In the genomic region with DNA sequence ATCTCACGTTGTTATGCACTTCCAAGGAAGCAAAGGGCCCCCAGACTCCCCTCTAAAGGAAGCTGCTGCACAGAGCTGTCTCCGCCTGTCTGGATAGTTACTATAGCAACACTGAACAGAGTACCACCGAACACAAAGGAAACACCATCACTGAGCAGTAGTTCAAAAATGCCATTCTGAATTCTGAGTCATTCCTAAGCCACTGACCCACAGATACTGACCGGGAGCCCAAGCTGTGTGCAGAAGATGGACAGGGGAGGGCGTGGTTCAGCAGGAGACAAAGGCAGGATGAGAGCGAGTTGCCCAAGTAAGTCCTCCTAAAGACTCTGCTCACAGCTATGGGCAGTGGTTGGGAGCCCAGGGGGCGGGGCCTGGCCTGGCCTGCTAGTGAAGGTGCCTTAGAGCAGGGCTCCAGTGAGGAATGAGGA, we compare ENCODE assay signal across 9 mouse cellular contexts. TPM values are rescaled to one million over a fixed set of nuclear protein-coding genes. Genes with fewer than 3 reads are reported as not detected.
DNase-seq lines count a peak whose midpoint lies in the region; ATAC-seq and TF ChIP-seq lines count a peak whose summit lies in the region.
"Had no signal": no experiment of that assay in that cellular context is flagged by ENCODE, and none has a peak within 500 bp of the region (broad histone marks: within the 10 kb centered on the region; RNA-seq: fewer than 3 reads in every experiment).

No protein-coding gene starts in this region.

- H3K9ac ChIP-seq in forebrain, embryonic 16.5 days (replicated peaks; ENCODE audit: low read depth, low read length): peak overlapping the region; percentile 47

- no peaks in the 10 kb centered on the region for H3K27me3 ChIP-seq in cerebellum, adult 2 months (ENCODE audit: control insufficient read depth, insufficient read depth, low read length)
- no peaks in the 10 kb centered on the region for H3K27me3 ChIP-seq in forebrain, embryonic 16.5 days (replicated peaks; ENCODE audit: control insufficient read depth, insufficient read depth, low read length)
- H3K27me3 ChIP-seq in thymus, adult 2 months (ENCODE audit: control insufficient read depth, insufficient read depth, low read length): no peaks in the 10 kb centered on the region

- no peaks in the 10 kb centered on the region for H3K9me3 ChIP-seq in forebrain, embryonic 16.5 days (ENCODE audit: control insufficient read depth, low read length)

- H3K36me3 ChIP-seq in forebrain, embryonic 16.5 days (ENCODE audit: control insufficient read depth, insufficient read depth): no peaks in the 10 kb centered on the region
- H3K36me3 ChIP-seq in thymus, adult 2 months (ENCODE audit: control insufficient read depth, insufficient read depth, low read length): no peaks in the 10 kb centered on the region

- no peak for TF ChIP-seq CTCF in cerebellum, adult 2 months (IDR thresholded peaks at IDR 0.05; ENCODE audit: borderline replicate concordance, insufficient read depth, low read depth, low read length)
- TF ChIP-seq CTCF in thymus, adult 2 months (IDR thresholded peaks at IDR 0.05; ENCODE audit: borderline replicate concordance, control insufficient read depth, extremely low read depth, insufficient read depth, low read length, poor library complexity): no peak

- no peak overlapping the region for H3K4me3 ChIP-seq in cerebellum, adult 2 months (replicated peaks; ENCODE audit: insufficient read depth, low read depth, low read length)
- H3K4me3 ChIP-seq in forebrain, embryonic 16.5 days (replicated peaks; ENCODE audit: low read length): 0 out of 2 replicates have a peak overlapping the region, but pooled peaks have one; percentile 10
- no peak overlapping the region for H3K4me3 ChIP-seq in thymus, adult 2 months (ENCODE audit: control insufficient read depth, insufficient read depth, low read length)

- peak; percentile 92 for ATAC-seq in forebrain, embryonic 16.5 days
- no peak for ATAC-seq in erythroblast, adult 5-6 weeks (replicated peaks; ENCODE audit: low FRiP score, poor library complexity, severe bottlenecking)

- TF ChIP-seq POLR2A in cerebellum, adult 2 months (IDR thresholded peaks at IDR 0.05; ENCODE audit: borderline replicate concordance, insufficient read depth, low read length): no peak
- TF ChIP-seq POLR2A in thymus, adult 2 months (IDR thresholded peaks at IDR 0.05; ENCODE audit: control insufficient read depth, extremely low read depth, insufficient read depth, low read length, poor library complexity): no peak

- H3K27ac ChIP-seq in cerebellum, adult 2 months (ENCODE audit: insufficient read depth, low read length): no peak overlapping the region
- peak overlapping the region; percentile 91 for H3K27ac ChIP-seq in forebrain, embryonic 16.5 days (ENCODE audit: low read length)
- H3K27ac ChIP-seq in thymus, adult 2 months (ENCODE audit: control insufficient read depth, insufficient read depth, low read length): no peak overlapping the region

- 44% methylated on average over 7 of the region's 7 CpGs for WGBS in cerebellum, adult 2 months
- WGBS in forebrain, embryonic 16.5 days: 4% methylated on average over 7 of the region's 7 CpGs
- 44% methylated on average over 7 of the region's 7 CpGs for WGBS in thymus, adult 2 months

- DNase-seq in cerebellum, postnatal 25 days: peak; percentile 40 to 55
- DNase-seq in cerebellum, adult 2 months: no peak
- peak; percentile 13 for DNase-seq in 416B (ENCODE audit: low read depth)
- DNase-seq in lung, postnatal 4 days: peak; percentile 6 to 28
- DNase-seq in thymus, adult 2 months: no peak
- no peak for DNase-seq in adrenal gland, adult (ENCODE audit: inconsistent age in 2 of 2, low spot score in 1 of 2)

- H3K4me1 ChIP-seq in cerebellum, adult 2 months (ENCODE audit: control insufficient read depth, insufficient read depth, low read length): peaks cover 16% of the 10 kb centered on the region
- H3K4me1 ChIP-seq in forebrain, embryonic 16.5 days (replicated peaks; ENCODE audit: control insufficient read depth, insufficient read depth, low read length): peaks cover 41% of the 10 kb centered on the region
- H3K4me1 ChIP-seq in thymus, adult 2 months (replicated peaks; ENCODE audit: control insufficient read depth, insufficient read depth, low read length): no peaks in the 10 kb centered on the region

- peak overlapping the region; percentile 47 for H3K4me2 ChIP-seq in forebrain, embryonic 16.5 days (ENCODE audit: low read length)

RNA-seq across cellular contexts. Expression of a gene that starts 23.6 kb away (rescaled TPM):
- 54.9 and 56.2 TPM in 2 replicates for polyA plus RNA-seq in cerebellum, adult 2 months (2012; rRNA removed)
- 243 and 248 TPM in 2 replicates for polyA plus RNA-seq in forebrain, embryonic 16.5 days (2015; fragmentation: Nextera tagmentation; extraction: Ambion mirVana)
- 0.08 and 0.31 TPM in 2 replicates for polyA plus RNA-seq in thymus, adult 2 months (2012; rRNA removed)
- total RNA-seq in erythroblast, adult 5-6 weeks (2015; ENCODE audit: low replicate concordance): 126 and 151 TPM in 2 replicates
- 256 and 310 TPM in 2 replicates for total RNA-seq in erythroblast, adult 5-6 weeks (2017; ENCODE audit: low replicate concordance)

RNA-seq across cellular contexts. Expression of a gene that starts 36.1 kb away (rescaled TPM):
- not detected in 2 replicates for polyA plus RNA-seq in cerebellum, adult 2 months (2012; rRNA removed)
- not detected in 2 replicates for polyA plus RNA-seq in forebrain, embryonic 16.5 days (2015; fragmentation: Nextera tagmentation; extraction: Ambion mirVana)
- polyA plus RNA-seq in thymus, adult 2 months (2012; rRNA removed): not detected in 2 replicates
- total RNA-seq in erythroblast, adult 5-6 weeks (2015; ENCODE audit: low replicate concordance): not detected in 2 replicates
- total RNA-seq in erythroblast, adult 5-6 weeks (2017; ENCODE audit: low replicate concordance): not detected in 2 replicates
- total RNA-seq: hematopoietic stem cell, adult 5-6 weeks had no signal

Comparison
In these comparisons a context has a peak if more than half of its experiments do, and no peak if none do; other contexts are left out.
1. DNase-seq: peak in cerebellum, postnatal 25 days (2 of 2), 416B (single experiment) and lung, postnatal 4 days (2 of 2); none in cerebellum, adult 2 months (0 of 2), thymus, adult 2 months (single experiment) and adrenal gland, adult (0 of 2).
2. RNA of a gene that starts 23.6 kb away (polyA plus RNA-seq): 243 to 248 TPM in forebrain, embryonic 16.5 days and 54.9 to 56.2 TPM in cerebellum, adult 2 months; 0.08 to 0.31 TPM in thymus, adult 2 months; every median in the first group is over 10 times any median in the second.